Mouse (Mus musculus) myocyte (in vitro differentiated cells): ENCODE measurements around the gene Emc10.

Experiments
- CEBPB ChIP-seq: IDR thresholded peaks from 2 replicates; pipeline ENCODE4 v1.6.1; 2011; ENCODE audit warnings: mild to moderate bottlenecking, moderate library complexity; ENCODE audit not compliant: poor library complexity, insufficient read depth, severe bottlenecking
- E2F4 ChIP-seq: IDR thresholded peaks from one replicate; pipeline ENCODE4 v1.6.1; 2011; ENCODE audit warnings: mild to moderate bottlenecking, control low read depth, moderate library complexity; ENCODE audit not compliant: insufficient read depth
- MAX ChIP-seq: IDR thresholded peaks from one replicate; pipeline ENCODE4 v1.6.1; 2011; ENCODE audit warnings: low read depth, mild to moderate bottlenecking, control low read depth
- MYOD1 ChIP-seq, 3 experiments: IDR thresholded peaks; one replicate each; pipeline ENCODE4 v1.6.1; 2011; ENCODE audit warnings: control low read depth in 2 of 3, low read depth in 2 of 3, mild to moderate bottlenecking in 2 of 3, moderate library complexity in 1 of 3; ENCODE audit not compliant: insufficient read length in 2 of 3, control insufficient read depth in 1 of 3
- POLR2A ChIP-seq: IDR thresholded peaks from one replicate; pipeline ENCODE4 v1.6.1; 2011; ENCODE audit warnings: low read depth, mild to moderate bottlenecking, control low read depth, moderate library complexity; ENCODE audit not compliant: insufficient read length
- POLR2AphosphoS2 ChIP-seq: IDR thresholded peaks from one replicate; pipeline ENCODE4 v1.6.1; 2011; ENCODE audit warnings: low read depth, control low read depth; ENCODE audit not compliant: insufficient read length
- REST ChIP-seq: IDR thresholded peaks from one replicate; pipeline ENCODE4 v1.6.1; 2011; ENCODE audit warnings: mild to moderate bottlenecking, control low read depth, moderate library complexity; ENCODE audit not compliant: insufficient read depth, insufficient read length
- TCF12 ChIP-seq: IDR thresholded peaks from one replicate; pipeline ENCODE4 v1.6.1; 2011; ENCODE audit warnings: mild to moderate bottlenecking, control low read depth; ENCODE audit not compliant: poor library complexity, insufficient read depth, severe bottlenecking
- USF1 ChIP-seq: IDR thresholded peaks from one replicate; pipeline ENCODE4 v1.6.1; 2011; ENCODE audit warnings: low read depth, mild to moderate bottlenecking, control low read depth, moderate library complexity

- TF ChIP-seq POLR2A (no peak), USF1 (no peak), REST (no peak), POLR2AphosphoS2 (no peak), TCF12 (no peak), MYOD1 (IDR thresholded peaks at IDR 0.05; ENCODE audit: control insufficient read depth in 1 of 3, insufficient read length in 2 of 3, low read depth in 2 of 3) (no peak), CEBPB (no peak), MAX (no peak), E2F4 (no peak)
Observed at GRCm38 (mm10) chr7:44492166-44492826, 4.0 kb downstream of the Emc10 start.
